Mouse (Mus musculus) MEL (cell line): Measurements from ENCODE around the gene Trub1. TPM values are rescaled to one million over a fixed set of nuclear protein-coding genes. Genes with fewer than 3 reads are reported as not detected.

Experiments used
- DNase-seq: peaks from one replicate; pipeline ENCODE4 v3.0.0; 2011; ENCODE audit warnings: low read depth, low spot score
- H3K27ac ChIP-seq: 2 replicates; pipeline ENCODE4 v1.5.1; 2012; ENCODE audit warnings: low read depth, mild to moderate bottlenecking, control low read depth, low read length, moderate library complexity; ENCODE audit not compliant: control insufficient read depth
- H3K27me3 ChIP-seq, 2 experiments: fragments of 150-350 bp in 1 of 2; sonication (generic) in 1 of 2; 2 replicates each; pipeline ENCODE4 v1.6.1; 2012; ENCODE audit warnings: low read length in 2 of 2, mild to moderate bottlenecking in 2 of 2, improper control_type of control experiment in 1 of 2, moderate library complexity in 1 of 2; ENCODE audit not compliant: insufficient read depth in 2 of 2, control insufficient read depth in 1 of 2
- H3K36me3 ChIP-seq, 2 experiments: 2 replicates each; pipeline ENCODE4 v1.6.1; 2012 to 2014; ENCODE audit warnings: low read length in 2 of 2, improper control_type of control experiment in 1 of 2, inconsistent platforms in 1 of 2, mild to moderate bottlenecking in 1 of 2; ENCODE audit not compliant: insufficient read depth in 2 of 2, control insufficient read depth in 1 of 2
- H3K4me1 ChIP-seq, 2 experiments: fragments of 150-350 bp in 1 of 2; sonication (generic) in 1 of 2; 2 replicates each; pipeline ENCODE4 v1.6.1; 2012; ENCODE audit warnings: low read length in 2 of 2, improper control_type of control experiment in 1 of 2, mild to moderate bottlenecking in 1 of 2; ENCODE audit not compliant: insufficient read depth in 2 of 2, control insufficient read depth in 1 of 2
- H3K4me3 ChIP-seq, 2 experiments: fragments of 150-350 bp in 1 of 2; sonication (generic) in 1 of 2; 2 replicates each; pipeline ENCODE4 v1.5.1; 2012; ENCODE audit warnings: low read depth in 2 of 2, low read length in 2 of 2, mild to moderate bottlenecking in 2 of 2, moderate library complexity in 2 of 2, control low read depth in 1 of 2, improper control_type of control experiment in 1 of 2; ENCODE audit not compliant: control insufficient read depth in 1 of 2, insufficient read depth in 1 of 2
- H3K79me2 ChIP-seq: 2 replicates; pipeline ENCODE4 v1.6.1; 2012; ENCODE audit warnings: mild to moderate bottlenecking, low read length, moderate library complexity; ENCODE audit not compliant: control insufficient read depth, poor library complexity, insufficient read depth
- H3K9ac ChIP-seq: 2 replicates; pipeline ENCODE4 v1.6.1; 2012; ENCODE audit warnings: low read depth, mild to moderate bottlenecking, control low read depth, low read length, moderate library complexity; ENCODE audit not compliant: control insufficient read depth, poor library complexity, severe bottlenecking
- H3K9me3 ChIP-seq: fragments of 150-350 bp; sonication (generic); replicated peaks from 2 replicates; pipeline ENCODE4 v1.6.1; 2012; ENCODE audit warnings: mild to moderate bottlenecking, low read length, improper control_type of control experiment, moderate library complexity; ENCODE audit not compliant: insufficient read depth
- BHLHE40 ChIP-seq: IDR thresholded peaks from 2 replicates; pipeline ENCODE4 v1.6.1; 2012; ENCODE audit warnings: low read depth, mild to moderate bottlenecking, inconsistent platforms, low read length, improper control_type of control experiment, borderline replicate concordance
- CHD2 ChIP-seq: IDR thresholded peaks from 2 replicates; pipeline ENCODE4 v1.6.1; 2011; ENCODE audit warnings: low read length, improper control_type of control experiment
- CTCF ChIP-seq, 3 experiments: IDR thresholded peaks in 2 of 3; conservative IDR thresholded peaks in 1 of 3; 2 replicates each; pipeline ENCODE4 v1.5.1; 2011 to 2012; ENCODE audit warnings: low read length in 3 of 3, low read depth in 2 of 3, mild to moderate bottlenecking in 2 of 3, improper control_type of control experiment in 1 of 3, inconsistent platforms in 1 of 3, mixed read lengths in 1 of 3, moderate library complexity in 1 of 3; ENCODE audit not compliant: control insufficient read depth in 1 of 3, insufficient read depth in 1 of 3, poor library complexity in 1 of 3, severe bottlenecking in 1 of 3
- ELF1 ChIP-seq: IDR thresholded peaks from 2 replicates; pipeline ENCODE4 v1.6.1; 2014; ENCODE audit warnings: low read depth, mild to moderate bottlenecking, inconsistent platforms, low read length, improper control_type of control experiment, moderate library complexity
- ETS1 ChIP-seq: IDR thresholded peaks from 2 replicates; pipeline ENCODE4 v1.6.1; 2012; ENCODE audit warnings: low read depth, mild to moderate bottlenecking, inconsistent platforms, low read length, improper control_type of control experiment, moderate library complexity
- GATA1 ChIP-seq: IDR thresholded peaks from 2 replicates; pipeline ENCODE4 v1.6.1; 2011; ENCODE audit warnings: low read depth, low read length, improper control_type of control experiment
- HCFC1 ChIP-seq: IDR thresholded peaks from 2 replicates; pipeline ENCODE4 v1.6.1; 2012; ENCODE audit warnings: low read depth, mild to moderate bottlenecking, inconsistent platforms, low read length, improper control_type of control experiment, moderate library complexity
- KAT2A ChIP-seq: conservative IDR thresholded peaks from 2 replicates; pipeline ENCODE4 v1.6.1; 2012; ENCODE audit warnings: low read depth, low read length, improper control_type of control experiment, inconsistent platforms
- MAFK ChIP-seq: IDR thresholded peaks from 2 replicates; pipeline ENCODE4 v1.6.1; 2011; ENCODE audit warnings: low read depth, mild to moderate bottlenecking, low read length, improper control_type of control experiment, borderline replicate concordance
- MAX ChIP-seq: IDR thresholded peaks from 2 replicates; pipeline ENCODE4 v1.6.1; 2011; ENCODE audit warnings: low read length, improper control_type of control experiment
- MAZ ChIP-seq: IDR thresholded peaks from 2 replicates; pipeline ENCODE4 v1.6.1; 2012; ENCODE audit warnings: low read depth, mild to moderate bottlenecking, inconsistent platforms, low read length, improper control_type of control experiment
- MEF2A ChIP-seq: IDR thresholded peaks from 2 replicates; pipeline ENCODE4 v1.6.1; 2014; ENCODE audit warnings: low read depth, mild to moderate bottlenecking, inconsistent platforms, low read length, improper control_type of control experiment; ENCODE audit not compliant: poor library complexity, insufficient replicate concordance, severe bottlenecking; ENCODE audit errors: extremely low read depth
- MYB ChIP-seq: IDR thresholded peaks from 2 replicates; pipeline ENCODE4 v1.6.1; 2011; ENCODE audit warnings: mild to moderate bottlenecking, low read depth, low read length, improper control_type of control experiment
- MYC ChIP-seq: IDR thresholded peaks from 2 replicates; pipeline ENCODE4 v1.6.1; 2011; ENCODE audit warnings: low read depth, mild to moderate bottlenecking, low read length, improper control_type of control experiment, moderate library complexity
- NELFE ChIP-seq: IDR thresholded peaks from 2 replicates; pipeline ENCODE4 v1.6.1; 2011; ENCODE audit warnings: low read depth, low read length, improper control_type of control experiment
- NRF1 ChIP-seq: IDR thresholded peaks from 2 replicates; pipeline ENCODE4 v1.6.1; 2014; ENCODE audit warnings: low read depth, mild to moderate bottlenecking, inconsistent platforms, low read length, improper control_type of control experiment, moderate library complexity; ENCODE audit not compliant: poor library complexity, insufficient read depth, severe bottlenecking
- POLR2A ChIP-seq, 2 experiments: IDR thresholded peaks; 2 replicates each; pipeline ENCODE4 v1.6.1; 2011 to 2012; ENCODE audit warnings: low read length in 2 of 2, mild to moderate bottlenecking in 2 of 2, control low read depth in 1 of 2, improper control_type of control experiment in 1 of 2, low read depth in 1 of 2, moderate library complexity in 1 of 2; ENCODE audit not compliant: control insufficient read depth in 1 of 2, insufficient read depth in 1 of 2, poor library complexity in 1 of 2
- POLR2AphosphoS2 ChIP-seq: IDR thresholded peaks from 2 replicates; pipeline ENCODE4 v1.6.1; 2011; ENCODE audit warnings: low read length, improper control_type of control experiment
- RAD21 ChIP-seq: IDR thresholded peaks from 2 replicates; pipeline ENCODE4 v1.6.1; 2011; ENCODE audit warnings: mild to moderate bottlenecking, low read depth, low read length, improper control_type of control experiment
- RCOR1 ChIP-seq: IDR thresholded peaks from 2 replicates; pipeline ENCODE4 v1.6.1; 2012; ENCODE audit warnings: low read depth, mild to moderate bottlenecking, inconsistent platforms, low read length, improper control_type of control experiment
- SMC3 ChIP-seq: IDR thresholded peaks from 2 replicates; pipeline ENCODE4 v1.6.1; 2011; ENCODE audit warnings: low read depth, low read length, improper control_type of control experiment
- TBP ChIP-seq: IDR thresholded peaks from 2 replicates; pipeline ENCODE4 v1.8.0; 2011; ENCODE audit warnings: low read depth, low read length, improper control_type of control experiment
- UBTF ChIP-seq: IDR thresholded peaks from 2 replicates; pipeline ENCODE4 v1.6.1; 2012; ENCODE audit warnings: low read depth, mild to moderate bottlenecking, inconsistent platforms, low read length, improper control_type of control experiment, moderate library complexity, borderline replicate concordance; ENCODE audit not compliant: insufficient read depth
- ZC3H11A ChIP-seq: IDR thresholded peaks from 2 replicates; pipeline ENCODE4 v1.6.1; 2012; ENCODE audit warnings: low read depth, mild to moderate bottlenecking, inconsistent platforms, low read length, improper control_type of control experiment
- ZMIZ1 ChIP-seq: IDR thresholded peaks from 2 replicates; pipeline ENCODE4 v1.6.1; 2012; ENCODE audit warnings: low read depth, mild to moderate bottlenecking, inconsistent platforms, low read length, improper control_type of control experiment, moderate library complexity
- ZNF384 ChIP-seq: IDR thresholded peaks from 2 replicates; pipeline ENCODE4 v1.6.1; 2012; ENCODE audit warnings: low read depth, mild to moderate bottlenecking, inconsistent platforms, low read length, improper control_type of control experiment
- polyA plus RNA-seq, 2 experiments: library from polyadenylated mRNA; stranded (reverse) in 1 of 2; unstranded in 1 of 2; fragments of >175 nt in 1 of 2; fragments of >200 nt in 1 of 2; gene quantifications; 2 replicates each; pipeline versions ENCODE4 v1.2.1 to v1.2.4; 2012; ENCODE audit warnings: low replicate concordance in 2 of 2, low read depth in 1 of 2; ENCODE audit not compliant: insufficient read length in 2 of 2, insufficient read depth in 1 of 2, missing spikeins in 1 of 2
- total RNA-seq: library from RNA; depleted of rRNA; stranded (reverse); fragments of 300-350 nt; gene quantifications from 2 replicates; pipeline ENCODE4 v1.2.3, GENCODE M21; 2012

Gene Trub1
- total and polyA plus RNA-seq, 3 experiments: 38.2 to 41.6 TPM; not detected in 1

- Histone ChIP-seq H3K4me3 (no peak overlapping the region), H3K9me3 (no peaks in the 10 kb centered on the region)
- no peak for DNase-seq
- TF ChIP-seq MAZ (no peak), NRF1 (no peak), POLR2AphosphoS2 (no peak), SMC3 (no peak), RCOR1 (no peak), ZMIZ1 (no peak), POLR2A (IDR thresholded peaks at IDR 0.05; ENCODE audit: control insufficient read depth in 1 of 2, insufficient read depth in 1 of 2, low read depth in 1 of 2, low read length in 2 of 2, poor library complexity in 1 of 2) (no peak), RAD21 (no peak), ZC3H11A (no peak), BHLHE40 (no peak), ZNF384 (no peak), HCFC1 (no peak), CHD2 (no peak), MYB (no peak), MAFK (no peak), UBTF (no peak), KAT2A (no peak), ELF1 (no peak), ETS1 (no peak)
- TF ChIP-seq, all 39 proteins: peak for 0
- Histone ChIP-seq H3K27me3 (peaks cover 0 to 15% of the 10 kb centered on the region in 2 experiments; a peak in 3 of 4 replicates), H3K4me1 (no peaks in the 10 kb centered on the region), H3K27ac (no peak overlapping the region), H3K36me3 (no peaks in the 10 kb centered on the region), H3K9ac (no peak overlapping the region), H3K79me2 (no peaks in the 10 kb centered on the region)
Observed at GRCm38 (mm10) chr19:57429926-57430325, 22.8 kb upstream of the Trub1 start.

GRCm38 (mm10) chr19:57431476-57431875 lies 21.2 kb upstream of the Trub1 start:
- Histone ChIP-seq H3K27me3 (peaks cover 0 to 20% of the 10 kb centered on the region in 2 experiments), H3K4me3 (no peak overlapping the region), H3K27ac (no peak overlapping the region), H3K4me1 (no peaks in the 10 kb centered on the region), H3K36me3 (no peaks in the 10 kb centered on the region), H3K9me3 (no peaks in the 10 kb centered on the region), H3K79me2 (no peaks in the 10 kb centered on the region), H3K9ac (no peak overlapping the region)
- TF ChIP-seq MAX: no peak
- TF ChIP-seq BHLHE40: no peak
- no peak for TF ChIP-seq MEF2A
- TF ChIP-seq CTCF (IDR thresholded peaks at IDR 0.05 in 2 of 3, conservative IDR thresholded peaks at IDR 0.05 in 1 of 3; ENCODE audit: control insufficient read depth in 1 of 3, insufficient read depth in 1 of 3, low read depth in 2 of 3, low read length in 3 of 3, poor library complexity in 1 of 3, severe bottlenecking in 1 of 3): no peak
- no peak for TF ChIP-seq GATA1
- TF ChIP-seq POLR2A (IDR thresholded peaks at IDR 0.05; ENCODE audit: control insufficient read depth in 1 of 2, insufficient read depth in 1 of 2, low read depth in 1 of 2, low read length in 2 of 2, poor library complexity in 1 of 2): no peak
- TF ChIP-seq HCFC1: no peak
- TF ChIP-seq ETS1: no peak
- no peak for TF ChIP-seq ZC3H11A
- TF ChIP-seq NRF1: no peak
- TF ChIP-seq NELFE: no peak
- TF ChIP-seq TBP: no peak
- no peak for TF ChIP-seq MYC
- TF ChIP-seq ZNF384: no peak
- no peak for TF ChIP-seq CHD2
- DNase-seq: no peak
